8 mouse cellular contexts compared by ENCODE assay signal in the genomic region with DNA sequence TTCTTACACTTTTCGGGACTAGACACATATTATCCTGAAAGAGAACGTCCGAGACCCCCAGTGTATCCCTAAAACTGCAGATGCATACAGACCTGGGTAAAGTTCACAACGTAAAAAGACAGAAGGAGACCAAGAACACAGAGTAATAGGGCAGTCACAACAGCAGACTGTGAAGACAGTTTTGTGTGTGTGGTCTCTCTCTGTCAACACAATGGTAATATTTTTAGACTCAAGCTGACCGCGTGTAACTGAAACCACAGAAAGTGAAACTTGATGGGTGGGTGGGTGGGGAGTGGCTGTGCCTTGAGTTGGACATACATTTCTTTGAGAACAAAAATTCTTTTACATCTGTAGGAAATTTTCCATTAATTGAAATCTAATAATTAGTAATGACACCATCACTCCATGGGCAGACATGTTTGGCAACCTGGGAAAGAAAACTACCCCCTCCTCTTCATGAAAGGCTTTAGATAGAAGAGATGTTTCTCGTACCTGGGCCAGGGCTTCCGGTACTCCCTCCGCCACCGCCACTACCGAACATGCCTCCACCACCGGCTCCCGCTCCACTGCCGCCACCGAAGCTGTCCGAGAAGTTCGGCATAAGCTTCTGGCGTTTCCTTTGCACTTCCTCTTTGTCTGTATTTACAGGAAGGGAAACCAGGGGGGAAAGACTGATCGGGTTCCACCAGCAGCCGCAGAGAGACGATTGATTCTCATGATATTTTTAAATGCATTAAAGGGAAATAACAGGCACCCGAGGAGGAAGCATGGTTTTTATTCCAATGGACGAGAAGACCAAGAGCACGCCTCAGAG.
DNase-seq lines count a peak whose midpoint lies in the region; ATAC-seq and TF ChIP-seq lines count a peak whose summit lies in the region.

No protein-coding gene starts in this region.

- peaks cover 10% of the 10 kb centered on the region for H3K4me1 ChIP-seq in midbrain, embryonic 15.5 days

- intact Hi-C loops in left cerebral cortex, adult 2 months (cut with DNase I): loop anchor here (5.0 kb wide), 1 partner anchor 104 kb away; no protein-coding TSS in a partner anchor

- H3K9ac ChIP-seq in midbrain, embryonic 15.5 days: no peak overlapping the region

- peak; percentile 12 for ATAC-seq in inflammation-experienced regulatory T-cells, adult 6 months
- ATAC-seq in megakaryocyte progenitor cell, adult 5-6 weeks (replicated peaks; ENCODE audit: poor library complexity): peak; percentile 60
- ATAC-seq in midbrain, embryonic 15.5 days (replicated peaks): no peak

- H3K36me3 ChIP-seq in midbrain, embryonic 15.5 days (replicated peaks): peaks cover 5% of the 10 kb centered on the region; the same call in 1 of the 2 replicates

- WGBS in midbrain, embryonic 15.5 days: 92% methylated on average over 24 of the region's 24 CpGs

- no peaks in the 10 kb centered on the region for H3K27me3 ChIP-seq in midbrain, embryonic 15.5 days (replicated peaks)

- no peaks in the 10 kb centered on the region for H3K9me3 ChIP-seq in midbrain, embryonic 15.5 days

- H3K4me2 ChIP-seq in midbrain, embryonic 15.5 days: no peak overlapping the region

- H3K4me3 ChIP-seq in left cerebral cortex, adult 2 months: peak overlapping the region; percentile 2; the same call in 1 of the 2 replicates
- no peak overlapping the region for H3K4me3 ChIP-seq in midbrain, embryonic 15.5 days

- 0 out of 2 replicates have a peak overlapping the region, but pooled peaks have one; percentile 38 for H3K27ac ChIP-seq in left cerebral cortex, adult 2 months
- H3K27ac ChIP-seq in midbrain, embryonic 15.5 days: no peak overlapping the region

- DNase-seq in left cerebral cortex, adult 2 months (ENCODE audit: extremely low spot score in 1 of 2, low spot score in 2 of 2): no peak
- no peak for DNase-seq in left cerebral cortex, adult 11 months (ENCODE audit: low spot score)
- DNase-seq in thymus, postnatal 4 days: peak; percentile 66
- DNase-seq in gastrocnemius, postnatal 4 days (ENCODE audit: low spot score in 2 of 2): no peak
- no peak for DNase-seq in cerebellum, adult 9-11 months

- TF ChIP-seq CTCF in left cerebral cortex, adult 2 months (IDR thresholded peaks at IDR 0.05): no peak
